Mouse (Mus musculus): ENCODE measurements around the gene Def8.
"Not testable (repeated sequence)": the region's sequence is repeated elsewhere in the genome, so short reads cannot be mapped to it uniquely, and the experiment has no call there.

DNA sequence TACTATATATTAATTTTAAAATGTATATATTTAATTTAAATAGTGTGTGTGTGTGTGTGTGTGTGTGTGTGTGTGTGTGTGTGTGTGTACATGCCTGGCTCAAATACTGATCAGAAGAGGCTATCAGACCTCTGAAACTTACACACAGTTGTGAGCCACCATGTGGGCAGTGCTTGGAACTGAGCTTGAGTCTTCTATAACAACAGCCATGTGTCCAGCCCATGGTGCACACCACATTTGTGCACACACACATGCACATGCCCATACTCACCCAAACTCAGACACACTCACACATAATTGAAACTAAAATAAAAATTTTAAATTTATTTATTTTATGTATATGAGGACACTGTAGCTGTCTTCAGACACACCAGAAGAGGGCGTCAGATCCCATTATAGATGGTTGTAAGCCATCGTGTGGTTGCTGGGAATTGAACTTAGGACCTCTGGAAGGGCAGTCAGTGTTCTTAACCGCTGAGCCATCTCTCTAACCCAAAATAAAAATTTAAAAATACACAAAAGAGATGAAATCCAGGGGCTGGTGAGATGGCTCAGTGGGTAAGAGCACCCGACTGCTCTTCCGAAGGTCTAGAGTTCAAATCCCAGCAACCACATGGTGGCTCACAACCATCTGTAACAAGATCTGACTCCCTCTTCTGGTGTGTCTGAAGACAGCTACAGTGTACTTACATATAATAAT lies 8.2 kb upstream of the Def8 start:
- TF ChIP-seq CTCF (IDR thresholded peaks at IDR 0.05; ENCODE audit: low read depth); EP300 (optimal IDR thresholded peaks at IDR 0.05): not testable (repeated sequence)

Measured in stomach, postnatal 0 days (tissue).